Mouse (Mus musculus) MEL (cell line): ENCODE measurements around the gene Atp2a2.

Experiments used
- BHLHE40 ChIP-seq: IDR thresholded peaks from 2 replicates; pipeline ENCODE4 v1.6.1; 2012; ENCODE audit warnings: low read depth, mild to moderate bottlenecking, inconsistent platforms, low read length, improper control_type of control experiment, borderline replicate concordance
- CTCF ChIP-seq, 3 experiments: IDR thresholded peaks in 2 of 3; conservative IDR thresholded peaks in 1 of 3; 2 replicates each; pipeline ENCODE4 v1.5.1; 2011 to 2012; ENCODE audit warnings: low read length in 3 of 3, low read depth in 2 of 3, mild to moderate bottlenecking in 2 of 3, improper control_type of control experiment in 1 of 3, inconsistent platforms in 1 of 3, mixed read lengths in 1 of 3, moderate library complexity in 1 of 3; ENCODE audit not compliant: control insufficient read depth in 1 of 3, insufficient read depth in 1 of 3, poor library complexity in 1 of 3, severe bottlenecking in 1 of 3
- E2F4 ChIP-seq: IDR thresholded peaks from 2 replicates; pipeline ENCODE4 v1.6.1; 2011; ENCODE audit warnings: low read depth, low read length, improper control_type of control experiment, borderline replicate concordance
- ELF1 ChIP-seq: IDR thresholded peaks from 2 replicates; pipeline ENCODE4 v1.6.1; 2014; ENCODE audit warnings: low read depth, mild to moderate bottlenecking, inconsistent platforms, low read length, improper control_type of control experiment, moderate library complexity
- EP300 ChIP-seq, 2 experiments: IDR thresholded peaks; 2 replicates each; pipeline ENCODE4 v1.6.1; 2011; ENCODE audit warnings: improper control_type of control experiment in 2 of 2, low read length in 2 of 2, low read depth in 1 of 2, mild to moderate bottlenecking in 1 of 2
- GABPA ChIP-seq: IDR thresholded peaks from 2 replicates; pipeline ENCODE4 v1.6.1; 2012; ENCODE audit warnings: low read depth, mild to moderate bottlenecking, inconsistent platforms, low read length, improper control_type of control experiment, moderate library complexity
- GATA1 ChIP-seq: IDR thresholded peaks from 2 replicates; pipeline ENCODE4 v1.6.1; 2011; ENCODE audit warnings: low read depth, low read length, improper control_type of control experiment
- MYC ChIP-seq: IDR thresholded peaks from 2 replicates; pipeline ENCODE4 v1.6.1; 2011; ENCODE audit warnings: low read depth, mild to moderate bottlenecking, low read length, improper control_type of control experiment, moderate library complexity
- POLR2A ChIP-seq, 2 experiments: IDR thresholded peaks; 2 replicates each; pipeline ENCODE4 v1.6.1; 2011 to 2012; ENCODE audit warnings: low read length in 2 of 2, mild to moderate bottlenecking in 2 of 2, control low read depth in 1 of 2, improper control_type of control experiment in 1 of 2, low read depth in 1 of 2, moderate library complexity in 1 of 2; ENCODE audit not compliant: control insufficient read depth in 1 of 2, insufficient read depth in 1 of 2, poor library complexity in 1 of 2
- POLR2AphosphoS2 ChIP-seq: IDR thresholded peaks from 2 replicates; pipeline ENCODE4 v1.6.1; 2011; ENCODE audit warnings: low read length, improper control_type of control experiment
- SIN3A ChIP-seq: IDR thresholded peaks from 2 replicates; pipeline ENCODE4 v1.6.1; 2012; ENCODE audit warnings: low read length, improper control_type of control experiment, inconsistent platforms
- UBTF ChIP-seq: IDR thresholded peaks from 2 replicates; pipeline ENCODE4 v1.6.1; 2012; ENCODE audit warnings: low read depth, mild to moderate bottlenecking, inconsistent platforms, low read length, improper control_type of control experiment, moderate library complexity, borderline replicate concordance; ENCODE audit not compliant: insufficient read depth
- ZC3H11A ChIP-seq: IDR thresholded peaks from 2 replicates; pipeline ENCODE4 v1.6.1; 2012; ENCODE audit warnings: low read depth, mild to moderate bottlenecking, inconsistent platforms, low read length, improper control_type of control experiment
- ZKSCAN1 ChIP-seq: IDR thresholded peaks from 2 replicates; pipeline ENCODE4 v1.6.1; 2012; ENCODE audit warnings: low read depth, mild to moderate bottlenecking, inconsistent platforms, low read length, improper control_type of control experiment, moderate library complexity

- TF ChIP-seq EP300 (IDR thresholded peaks at IDR 0.05; ENCODE audit: low read depth in 1 of 2, low read length in 2 of 2): no peak
- no peak for TF ChIP-seq SIN3A
- no peak for TF ChIP-seq CTCF (IDR thresholded peaks at IDR 0.05 in 2 of 3, conservative IDR thresholded peaks at IDR 0.05 in 1 of 3; ENCODE audit: control insufficient read depth in 1 of 3, insufficient read depth in 1 of 3, low read depth in 2 of 3, low read length in 3 of 3, poor library complexity in 1 of 3, severe bottlenecking in 1 of 3)
- no peak for TF ChIP-seq ZKSCAN1
- TF ChIP-seq ELF1: no peak
- no peak for TF ChIP-seq E2F4
- no peak for TF ChIP-seq ZC3H11A
- TF ChIP-seq MYC: no peak
- no peak for TF ChIP-seq GABPA
- no peak for TF ChIP-seq POLR2AphosphoS2
- TF ChIP-seq POLR2A (IDR thresholded peaks at IDR 0.05; ENCODE audit: control insufficient read depth in 1 of 2, insufficient read depth in 1 of 2, low read depth in 1 of 2, low read length in 2 of 2, poor library complexity in 1 of 2): no peak
- TF ChIP-seq UBTF: no peak
- TF ChIP-seq GATA1: no peak
- no peak for TF ChIP-seq BHLHE40
These were observed 53.2 kb downstream of the Atp2a2 start for GRCm38 (mm10) chr5:122448869-122449268.
